Mouse (Mus musculus): ENCODE results near the gene Traf3.

Gene Traf3

DNA sequence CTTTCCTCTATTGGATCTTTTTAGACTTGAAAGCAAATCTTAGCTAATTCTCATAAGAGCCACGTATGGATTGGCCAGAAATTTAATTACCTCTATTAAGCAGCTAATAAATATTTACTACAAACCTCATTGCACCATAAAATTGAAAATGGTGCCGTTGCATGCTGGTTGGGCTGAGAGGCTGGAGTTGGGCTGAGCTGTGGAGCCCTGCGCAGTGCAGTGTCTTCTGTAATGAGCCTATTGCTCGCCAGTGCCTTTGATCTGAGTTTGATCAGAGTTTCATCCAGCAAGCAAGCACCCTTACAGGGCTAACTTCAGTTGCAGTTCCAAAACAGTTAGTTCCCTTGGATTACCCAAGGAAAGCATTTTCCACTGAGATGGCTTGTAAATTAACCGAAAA lies 12.2 kb upstream of the Traf3 start:
- no peak for DNase-seq

DNA sequence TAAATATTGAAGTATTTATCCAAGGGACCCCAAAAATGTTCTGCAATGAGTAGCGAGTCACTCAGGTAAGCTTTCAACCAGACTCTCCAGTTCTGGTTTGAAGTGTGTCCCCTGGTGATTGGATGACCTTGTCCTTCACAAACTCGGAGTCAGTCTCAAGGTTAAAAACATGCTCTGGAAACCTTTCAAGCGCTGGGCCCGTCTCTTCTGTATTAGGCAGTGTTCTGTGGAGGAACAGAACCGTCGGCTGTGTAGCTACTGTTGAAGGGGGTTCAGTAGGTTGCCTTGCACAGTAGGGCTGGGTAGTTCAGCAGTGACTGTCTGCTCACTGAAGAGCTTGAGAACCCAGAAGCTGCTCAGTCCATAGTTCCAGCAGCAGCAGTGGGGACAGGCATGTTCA lies 11.5 kb upstream of the Traf3 start:
- no peak for DNase-seq

DNA sequence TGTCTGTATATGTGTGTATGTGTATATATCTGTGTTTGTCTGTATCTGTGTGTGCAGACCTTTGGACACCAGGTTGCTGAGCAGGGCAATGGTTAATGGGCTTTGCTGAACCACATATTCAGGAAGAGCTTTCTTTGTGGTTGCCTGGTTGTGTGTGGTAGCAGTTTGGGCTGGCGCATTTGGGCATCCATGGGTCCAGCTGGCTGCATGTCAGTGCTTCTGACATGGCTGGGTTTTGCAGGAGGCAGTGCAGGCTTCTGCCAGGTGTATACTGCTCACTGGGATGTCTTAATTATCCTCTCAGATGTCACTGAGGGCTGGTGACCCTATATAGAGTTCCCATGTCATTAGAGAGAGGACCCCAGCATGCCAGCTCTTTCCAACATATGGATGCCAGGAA lies 10.4 kb upstream of the Traf3 start:
- DNase-seq: no peak

DNA sequence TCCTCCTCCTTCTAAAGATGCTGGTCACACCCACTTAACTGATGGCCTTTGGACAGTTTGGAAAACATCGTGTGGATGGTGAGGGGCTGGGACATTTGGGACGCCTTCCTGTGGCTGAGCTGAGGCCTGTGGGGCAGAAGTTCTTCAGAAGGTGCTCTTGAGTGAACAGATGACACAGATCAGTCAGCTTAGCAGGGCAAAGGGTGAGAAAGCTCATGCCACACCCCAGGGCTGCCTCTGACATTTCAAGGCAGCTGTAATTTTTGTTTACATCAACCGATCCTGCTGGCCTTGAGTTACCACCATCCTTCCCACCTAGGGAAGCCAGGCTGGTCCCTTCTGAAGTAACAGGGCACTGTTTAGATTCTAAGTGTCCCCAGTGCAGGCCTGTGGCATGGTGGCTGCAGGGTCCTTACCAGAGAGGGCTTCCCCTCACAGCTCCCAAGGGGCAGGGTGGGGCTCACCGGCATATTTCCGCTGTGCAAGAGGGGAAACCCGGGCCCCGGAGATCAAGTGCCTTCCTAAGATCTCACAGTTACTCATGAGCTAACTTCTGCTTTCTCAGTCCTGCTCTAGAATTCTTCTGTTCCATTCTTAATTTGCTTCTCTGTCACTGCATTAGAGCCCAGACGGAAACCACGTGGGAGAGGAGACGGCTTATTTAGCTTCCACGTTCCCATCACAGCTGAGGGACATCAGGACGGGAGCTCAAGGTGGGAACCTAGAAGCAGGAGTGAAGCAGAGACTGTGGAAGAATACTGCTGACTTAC lies 6.3 kb upstream of the Traf3 start:
- DNase-seq: no peak

DNA sequence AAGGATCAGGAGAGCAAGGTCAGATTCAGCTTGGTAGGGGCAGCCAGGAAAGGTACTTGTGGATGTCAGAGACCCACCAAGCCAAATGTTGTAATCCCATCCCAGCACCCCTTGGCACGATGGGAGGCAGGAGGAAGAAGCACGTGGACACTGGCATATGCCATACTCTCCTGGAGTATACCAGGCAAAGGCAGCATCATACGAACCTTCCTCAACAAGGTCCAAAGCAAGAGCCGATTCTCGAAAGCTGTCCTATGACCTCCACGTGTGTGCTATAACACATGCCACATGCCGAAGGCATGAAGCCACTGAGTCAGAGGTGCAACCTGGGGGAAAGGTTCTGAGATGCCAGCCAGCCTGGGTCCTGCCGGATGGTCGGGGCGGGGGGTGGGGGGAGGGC lies 5.3 kb upstream of the Traf3 start:
- no peak for DNase-seq

DNA sequence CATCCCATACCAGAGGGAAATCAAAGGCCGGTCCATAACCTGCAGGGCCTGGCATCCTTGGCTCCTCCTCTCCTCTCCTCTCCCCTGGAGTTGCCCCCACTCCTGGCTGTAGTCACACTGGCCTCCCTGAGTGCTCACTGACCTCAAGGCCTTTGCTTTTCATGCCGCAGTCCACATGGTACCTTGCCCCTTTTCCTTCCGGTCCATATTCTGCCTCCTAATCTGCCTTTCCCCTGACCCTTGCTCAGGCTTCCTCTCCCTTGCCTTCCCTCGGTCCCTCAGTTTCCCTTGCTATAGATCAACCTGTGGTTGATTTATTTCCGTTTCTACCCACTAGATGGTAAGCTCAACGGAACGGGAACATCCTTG lies 4.2 kb upstream of the Traf3 start:
- no peak for DNase-seq

DNA sequence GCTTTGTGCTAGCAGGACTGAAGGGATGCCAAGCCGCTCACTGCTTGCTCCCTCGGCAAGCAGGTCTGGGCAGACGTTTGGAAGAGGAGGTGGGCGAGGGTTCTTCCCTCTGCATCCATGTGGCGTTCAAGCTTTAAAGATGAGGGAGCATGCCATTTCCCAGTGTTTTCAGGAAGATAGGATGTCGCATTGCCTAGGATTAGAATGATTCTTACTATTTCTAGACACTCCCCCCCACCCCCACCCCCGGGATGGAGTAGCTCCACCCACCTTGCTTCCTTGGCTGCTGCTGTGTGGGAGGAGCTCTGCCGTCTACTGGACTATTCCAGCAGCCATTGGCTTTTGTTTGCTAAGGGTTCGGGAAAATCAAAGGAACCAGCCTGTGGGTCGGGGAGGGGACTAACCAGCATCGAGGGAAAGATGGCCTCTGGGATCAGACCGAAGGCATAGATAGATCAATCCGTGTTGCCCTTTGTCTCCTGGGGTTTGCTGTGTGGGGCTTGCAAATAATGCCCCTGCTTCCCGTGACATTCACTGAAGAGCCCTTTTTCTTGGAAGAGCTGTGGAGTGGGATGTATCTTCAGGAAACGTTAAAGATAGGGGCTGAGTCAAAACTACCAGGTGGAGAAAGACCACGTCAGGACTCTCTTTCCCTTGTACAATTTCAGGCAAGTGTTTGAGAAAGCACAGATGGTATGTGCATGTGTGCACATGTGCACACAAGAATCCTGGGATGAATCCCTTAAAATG lies 3.7 kb upstream of the Traf3 start:
- no peak for DNase-seq

DNA sequence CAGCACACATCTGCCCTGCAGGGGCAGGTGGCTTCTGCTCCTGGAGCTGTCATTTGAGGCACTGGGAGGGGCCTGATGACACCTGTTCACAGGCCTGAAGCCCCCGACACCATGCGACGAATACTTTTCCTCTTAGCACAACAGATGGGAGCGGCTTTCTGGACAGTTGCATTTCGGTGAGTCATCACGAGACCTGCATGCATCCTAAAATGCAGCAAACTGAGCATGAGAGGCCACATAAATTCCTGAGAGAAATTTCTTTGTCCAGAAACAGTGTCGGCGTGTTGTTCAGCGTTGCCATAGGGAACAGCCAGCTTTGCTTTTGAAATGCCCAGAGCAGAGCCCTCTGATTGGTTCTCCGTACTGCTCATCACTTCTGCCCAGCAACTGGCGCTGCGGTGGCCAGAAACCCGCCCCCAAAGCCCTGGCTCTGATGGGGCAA lies 1.8 kb upstream of the Traf3 start:
- peak; percentile 87 for DNase-seq

DNA sequence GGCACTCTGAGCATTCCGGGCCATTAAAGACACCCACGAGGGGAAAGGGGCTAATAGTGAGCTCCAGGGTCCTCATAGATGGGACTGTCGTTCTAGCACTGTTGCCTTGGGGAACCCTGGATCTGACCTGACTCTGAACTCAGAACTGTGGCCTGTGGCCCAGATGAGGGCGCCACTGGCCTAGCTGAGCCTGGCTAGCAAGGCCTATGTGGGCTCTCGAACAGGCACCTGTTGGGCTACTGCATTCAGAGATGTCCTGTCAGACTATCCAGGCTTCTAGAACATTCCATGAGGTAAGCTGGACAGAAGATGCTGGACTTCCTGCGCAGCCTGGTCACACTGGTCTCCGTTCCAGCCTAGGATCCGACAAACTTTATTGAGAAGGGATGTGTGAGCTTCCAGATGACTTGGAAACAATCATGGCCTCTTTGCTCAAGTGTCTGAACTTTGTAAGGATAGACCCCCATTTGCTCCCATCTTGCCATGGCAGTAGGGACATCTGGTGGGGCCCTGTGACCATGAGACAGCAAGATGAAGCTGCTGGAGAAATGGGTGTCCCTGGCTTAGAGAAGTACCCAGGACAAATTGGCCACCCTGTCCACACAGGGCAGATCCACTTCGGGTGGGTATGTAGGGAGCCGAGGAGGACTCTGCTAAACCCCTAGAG lies 891 bp upstream of the Traf3 start:
- peak; percentile 60 for DNase-seq

DNA sequence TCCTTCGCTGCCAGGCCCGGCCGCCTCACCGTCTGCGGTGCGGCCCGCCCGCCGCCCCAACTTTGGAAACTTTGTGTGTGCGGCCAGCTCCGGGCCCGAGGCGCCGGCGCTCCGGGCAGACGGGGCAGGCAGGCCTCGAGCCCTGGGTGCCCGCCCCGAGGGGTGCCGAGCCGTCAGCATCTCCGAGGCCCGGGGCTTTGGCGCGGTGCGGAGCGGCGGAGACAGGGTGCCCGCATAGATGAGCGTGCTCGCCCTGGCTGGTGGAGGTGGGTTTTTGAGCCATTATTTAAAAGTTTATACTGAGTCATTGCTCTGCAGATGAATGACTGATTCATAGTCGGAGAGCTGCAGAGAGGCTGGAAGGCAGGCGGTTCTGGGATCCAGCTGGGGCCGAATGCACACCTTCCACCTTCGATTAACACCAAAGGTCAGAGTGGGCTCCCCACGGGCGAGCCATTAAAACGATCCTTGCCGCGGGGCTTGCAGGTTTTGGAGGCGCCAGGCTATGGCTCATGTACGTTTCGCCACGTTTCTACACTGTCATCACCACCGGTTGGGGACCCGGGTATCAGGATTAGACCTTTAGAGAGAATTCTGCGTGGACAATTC lies 615 bp downstream of the Traf3 start:
- peak; percentile 36 for DNase-seq

DNA sequence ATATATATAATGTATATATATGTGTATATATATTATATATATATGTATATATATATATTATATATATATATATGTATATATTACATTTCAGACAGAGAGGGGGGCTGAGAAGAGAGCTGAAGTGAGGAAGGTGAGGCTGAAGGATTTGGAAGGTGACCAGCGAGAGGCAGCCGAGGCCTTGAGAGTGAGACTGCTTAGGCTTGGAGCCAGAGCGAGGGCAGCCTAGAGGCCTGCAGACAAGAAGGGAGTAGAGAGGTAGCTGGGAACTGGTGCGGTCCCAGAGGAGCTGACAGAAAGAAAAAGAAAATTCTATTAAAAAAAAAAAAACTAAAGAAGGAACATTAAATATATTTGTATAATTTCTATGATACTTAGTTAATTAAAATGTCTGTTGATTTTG lies 2.7 kb downstream of the Traf3 start:
- DNase-seq: peak; percentile 39

DNA sequence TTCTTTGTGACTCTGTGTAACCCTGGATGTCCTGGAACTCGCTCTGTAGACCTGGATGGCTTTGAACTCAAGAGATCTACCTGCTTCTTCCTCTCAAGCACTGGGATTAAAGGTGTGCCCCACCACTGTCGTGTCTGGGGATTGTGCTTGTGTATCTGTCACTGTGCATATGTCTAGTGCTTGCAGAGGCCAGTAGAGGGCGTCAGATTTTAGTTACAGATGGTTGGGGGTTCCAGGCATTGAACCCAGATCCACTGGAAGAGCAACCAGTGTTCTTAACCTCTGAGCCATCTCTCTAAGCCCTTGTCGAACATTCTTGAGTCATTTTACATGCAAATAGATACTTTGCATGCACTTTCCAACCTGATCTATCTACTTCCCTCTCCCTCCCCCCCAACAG lies 12.6 kb downstream of the Traf3 start:
- no peak for DNase-seq

DNA sequence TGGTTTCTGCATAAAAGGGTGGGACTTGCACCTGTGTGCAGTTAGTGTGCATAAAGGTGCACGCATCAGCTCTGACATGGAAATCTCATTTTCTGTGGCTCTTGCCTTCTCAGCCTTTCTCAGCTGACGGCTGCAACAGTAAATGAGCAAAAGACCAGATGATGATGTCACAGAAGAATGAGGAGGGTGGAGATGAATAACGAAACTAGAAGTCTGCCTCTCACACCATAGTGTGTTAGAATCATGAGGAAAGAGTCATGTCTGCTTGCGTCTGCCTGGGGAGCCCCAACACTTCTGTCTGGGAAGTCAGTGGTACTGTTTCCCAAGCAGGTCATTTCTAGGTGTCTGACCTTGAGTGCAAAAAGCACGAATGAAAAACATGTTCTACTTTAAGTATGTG lies 15.7 kb downstream of the Traf3 start:
- DNase-seq: no peak

DNA sequence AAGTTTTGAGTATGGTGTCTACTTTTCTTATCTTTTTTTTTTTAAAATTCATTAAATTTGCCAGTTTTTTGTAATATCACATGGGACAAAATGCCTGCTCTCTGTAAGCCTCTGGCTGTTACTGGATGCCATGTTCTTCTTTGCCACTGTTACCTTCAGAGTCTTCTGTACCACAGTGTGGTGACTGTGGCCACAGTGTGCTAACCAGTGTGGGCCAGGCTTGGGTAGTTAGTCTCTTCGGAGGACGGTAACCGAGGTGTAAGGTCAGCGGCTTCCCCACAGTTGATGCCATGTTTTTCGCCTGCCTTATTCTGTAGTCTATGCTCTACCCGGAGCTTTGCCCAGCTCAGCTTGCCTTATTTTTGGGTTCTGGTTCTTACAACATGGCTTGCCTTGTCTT lies 16.2 kb downstream of the Traf3 start:
- DNase-seq: no peak

DNA sequence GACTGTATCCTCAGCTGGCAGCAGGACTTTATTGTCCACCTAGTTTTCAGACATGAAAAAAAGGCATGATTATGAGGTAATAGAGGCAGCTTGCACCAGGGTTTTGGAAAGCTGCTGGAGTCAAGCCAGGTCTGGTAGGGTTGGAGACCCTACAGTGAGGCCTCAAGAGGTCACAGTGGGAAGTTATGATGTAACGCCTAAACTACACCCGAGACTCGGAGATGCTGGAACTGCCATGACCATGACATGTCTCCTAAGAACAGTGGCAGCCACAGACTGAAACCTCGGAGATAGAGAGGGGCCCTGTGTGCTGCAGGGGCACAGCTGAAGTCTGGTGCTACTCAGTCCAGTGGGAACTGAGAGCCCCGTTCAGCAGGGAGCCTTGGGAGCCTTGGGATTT lies 18.3 kb downstream of the Traf3 start, which contains the start of gene 4930595D18Rik:
Gene 4930595D18Rik, minus strand, starts transcription at position 16 of the 400 bp plus-strand sequence.
- peak; percentile 23 for DNase-seq

DNA sequence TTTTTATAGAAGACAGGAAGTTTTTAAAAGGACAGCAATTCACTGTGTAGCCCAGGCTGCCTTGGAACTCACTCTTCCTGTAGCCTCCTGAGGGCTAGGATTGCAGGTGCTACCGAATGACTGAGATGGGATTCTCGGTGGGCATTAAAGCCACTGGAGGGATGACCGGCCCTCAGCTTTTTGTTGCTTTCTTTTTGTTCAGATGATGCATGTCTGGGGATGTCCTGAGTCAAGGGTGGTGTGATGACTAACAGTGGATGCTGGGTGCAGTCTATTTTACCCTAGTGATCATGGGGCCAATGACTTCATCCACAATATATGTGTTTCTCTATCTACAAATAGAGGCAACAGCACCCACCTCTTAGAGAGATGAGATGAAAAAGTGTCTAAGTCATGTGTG lies 20.8 kb downstream of the Traf3 start:
- no peak for DNase-seq

DNA sequence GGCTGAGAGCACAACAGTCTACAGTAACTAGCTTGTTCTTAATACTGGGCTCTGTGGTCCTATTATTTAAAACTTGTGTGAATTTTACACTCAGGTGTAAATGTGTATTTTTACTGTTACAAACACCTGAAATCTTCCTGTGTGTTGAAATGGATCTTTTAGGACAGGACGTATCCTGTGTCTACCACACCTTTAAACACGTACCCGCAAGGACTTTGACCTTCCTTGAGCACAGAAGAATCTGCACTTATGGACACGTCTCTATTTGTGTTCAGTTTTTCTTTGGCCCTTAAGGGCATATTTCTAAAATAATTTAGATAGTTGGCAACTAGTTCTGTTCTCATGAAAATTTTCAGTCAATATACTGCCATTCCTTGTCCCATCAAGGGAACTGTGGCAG lies 22.1 kb downstream of the Traf3 start:
- DNase-seq: no peak

DNA sequence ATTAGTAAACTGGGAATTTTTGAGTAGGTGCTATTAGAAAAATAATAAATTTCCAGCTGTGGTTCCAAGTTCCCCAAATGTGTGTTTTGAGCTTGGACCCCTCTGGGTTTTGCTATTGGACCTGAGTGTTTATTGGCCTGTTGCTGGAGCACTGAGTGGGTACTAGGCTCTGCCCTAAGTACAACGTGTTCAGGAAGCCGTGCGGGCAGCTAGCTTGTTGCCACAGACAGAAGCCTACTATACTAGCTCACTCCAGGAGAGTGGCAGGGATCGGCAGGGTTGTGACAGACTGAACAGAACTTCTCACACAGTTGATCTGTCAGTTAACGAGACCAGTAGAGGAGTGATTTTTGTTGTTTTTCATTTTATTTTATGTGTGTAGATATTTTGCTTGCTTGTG lies 24.2 kb downstream of the Traf3 start:
- DNase-seq: no peak

DNA sequence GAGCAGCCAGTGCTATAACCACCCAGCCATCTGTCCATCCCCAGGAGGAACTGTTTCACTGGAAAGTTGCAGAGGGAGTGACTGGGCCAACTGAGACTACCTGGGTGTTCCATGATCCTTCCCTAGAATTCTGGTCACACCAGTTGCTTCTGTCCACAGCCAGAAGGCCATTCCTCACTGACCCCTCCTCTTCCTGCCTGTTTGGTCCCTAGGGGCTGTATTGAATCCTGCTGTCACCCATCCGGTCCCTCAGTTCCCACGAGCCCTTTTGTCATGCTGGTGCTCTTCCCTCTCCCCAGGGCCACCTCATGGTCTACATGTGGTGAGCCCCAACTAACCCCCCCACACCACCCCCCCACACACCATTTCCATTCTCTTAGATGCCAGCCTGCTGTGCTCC lies 24.7 kb downstream of the Traf3 start:
- no peak for DNase-seq

DNA sequence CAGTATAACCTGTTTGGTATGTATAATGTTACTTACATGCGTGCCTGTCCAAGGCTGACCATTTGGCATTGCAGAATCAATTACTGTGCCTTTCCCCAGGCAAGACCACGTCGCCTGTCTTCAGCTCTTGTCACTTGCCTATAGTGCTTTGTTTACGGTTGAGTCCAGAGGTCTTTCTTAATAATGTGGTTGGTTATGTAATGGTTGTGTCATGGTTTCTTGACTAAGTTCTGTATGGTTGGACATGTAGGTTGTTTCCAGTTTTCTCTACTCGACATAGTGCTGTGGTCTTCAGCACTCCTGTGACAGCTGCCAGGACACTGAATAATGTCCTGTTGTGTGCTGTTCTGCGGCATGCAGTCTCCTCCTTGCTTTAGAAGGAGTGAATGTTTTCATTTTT lies 26.6 kb downstream of the Traf3 start:
- DNase-seq: no peak

DNA sequence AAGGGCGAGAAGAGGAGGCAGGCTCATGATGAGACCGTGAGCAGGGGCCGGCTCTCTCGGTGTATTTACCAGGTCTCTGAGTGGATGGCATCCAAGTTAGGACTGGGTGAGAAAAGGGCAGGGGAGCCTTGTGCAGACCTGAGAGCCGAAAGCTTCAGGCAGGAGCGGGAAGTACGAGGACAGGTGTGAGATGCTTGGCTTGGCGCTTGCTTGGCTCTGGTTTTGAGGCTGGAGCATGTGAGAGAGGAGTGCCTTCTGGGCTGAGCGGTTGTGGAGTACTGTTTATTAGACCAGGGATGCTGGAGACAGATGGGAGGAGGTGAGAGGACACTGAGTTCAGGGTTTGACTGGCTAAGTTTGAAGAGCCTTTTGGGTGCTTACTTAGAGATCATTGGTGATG lies 27.2 kb downstream of the Traf3 start:
- DNase-seq: peak; percentile 38

DNA sequence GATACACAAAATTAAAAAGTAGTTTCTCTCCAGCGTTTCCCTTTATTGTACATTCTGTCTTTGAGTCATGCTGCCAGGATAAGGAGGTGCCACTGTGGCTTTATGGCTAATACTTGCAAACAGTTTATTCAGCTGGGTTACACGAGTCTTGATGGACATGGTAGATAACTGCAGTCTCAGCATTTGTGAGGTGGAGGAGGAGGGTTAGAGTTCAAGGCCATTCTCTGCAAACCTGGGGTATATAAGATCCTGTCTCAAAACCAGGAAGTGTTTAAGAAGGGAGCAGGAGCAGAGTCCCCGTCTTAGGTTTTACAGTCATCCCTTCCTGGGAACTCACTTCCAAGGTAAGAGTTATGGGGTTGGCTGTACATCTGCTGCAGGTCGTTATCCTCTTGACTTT lies 30.4 kb downstream of the Traf3 start:
- no peak for DNase-seq

DNA sequence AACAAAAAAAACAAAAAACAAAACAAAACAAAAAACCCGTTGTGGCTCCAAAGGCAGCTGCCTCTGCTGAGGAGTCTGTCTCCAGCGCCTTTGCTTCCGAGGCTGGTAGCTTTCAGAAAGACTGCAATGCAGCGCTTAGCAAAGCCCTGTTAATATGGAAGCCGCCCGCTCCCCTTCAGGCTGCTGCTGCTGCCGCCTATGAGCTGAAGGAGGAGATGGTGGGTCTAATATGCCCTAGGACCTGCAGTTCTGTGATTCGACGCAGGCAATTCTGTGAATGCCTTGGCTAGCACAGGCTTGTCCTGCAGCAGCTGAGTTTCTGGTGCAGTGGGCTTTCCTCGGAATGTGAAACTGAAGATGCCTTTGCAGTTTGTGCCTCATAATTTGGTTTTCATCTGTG lies 36.9 kb downstream of the Traf3 start:
- no peak for DNase-seq

DNA sequence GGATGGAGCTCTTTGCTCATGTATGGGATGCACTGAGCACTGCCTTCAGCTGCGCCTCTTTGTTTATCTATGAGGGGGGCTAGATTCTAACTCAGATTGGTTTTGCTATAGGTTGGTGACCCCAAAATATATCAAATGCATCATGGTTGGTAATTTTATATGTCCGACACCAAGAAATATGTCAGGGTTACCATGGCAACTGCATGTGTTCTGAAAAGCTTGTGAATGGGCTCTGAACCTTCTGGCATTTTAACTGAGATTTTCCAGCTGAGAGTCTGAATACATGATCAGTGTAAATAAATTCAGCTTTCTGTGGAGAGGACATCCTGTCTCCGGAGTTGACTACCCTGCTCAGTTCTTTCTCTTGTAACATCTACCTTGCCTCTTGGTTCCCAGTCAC lies 37.8 kb downstream of the Traf3 start:
- DNase-seq: no peak
